In genomic region chr13:36477648-36478047, GRCm38 (mm10) we compare ENCODE assay signal across 27 mouse cellular contexts.
A peak's percentile ranks its signal among the peaks of the same experiment; 100 is the strongest.
DNase-seq lines count a peak whose midpoint lies in the region; ATAC-seq and TF ChIP-seq lines count a peak whose summit lies in the region.
"Had no signal": no experiment of that assay in that cellular context is flagged by ENCODE, and none has a peak within 500 bp of the region (broad histone marks: within the 10 kb centered on the region; RNA-seq: fewer than 3 reads in every experiment).

No protein-coding gene starts in this region.

- peaks cover 15% of the 10 kb centered on the region for H3K4me1 ChIP-seq in heart, embryonic 10.5 days
- H3K4me1 ChIP-seq in heart, embryonic 12.5 days (replicated peaks): peaks cover 19% of the 10 kb centered on the region
- H3K4me1 ChIP-seq in heart, adult 2 months (ENCODE audit: control insufficient read depth, insufficient read depth, low read length): no peaks in the 10 kb centered on the region
- H3K4me1 ChIP-seq in kidney, embryonic 15.5 days: peaks cover 14% of the 10 kb centered on the region
- H3K4me1 ChIP-seq in lung, embryonic 15.5 days: no peaks in the 10 kb centered on the region
- H3K4me1 ChIP-seq: forebrain, embryonic 12.5 days; forebrain, embryonic 15.5 days; hindbrain, embryonic 10.5 days; hindbrain, embryonic 13.5 days; intestine, embryonic 15.5 days had no signal

- H3K4me3 ChIP-seq in heart, embryonic 10.5 days: no peak overlapping the region
- H3K4me3 ChIP-seq in heart, embryonic 12.5 days: no peak overlapping the region
- no peak overlapping the region for H3K4me3 ChIP-seq in heart, adult 2 months
- H3K4me3 ChIP-seq in kidney, embryonic 15.5 days (replicated peaks): no peak overlapping the region
- H3K4me3 ChIP-seq in lung, embryonic 15.5 days: no peak overlapping the region
- H3K4me3 ChIP-seq: embryonic facial prominence, embryonic 10.5 days; embryonic facial prominence, embryonic 13.5 days; erythroblast, embryonic 14.5 days; forebrain, embryonic 12.5 days; forebrain, embryonic 15.5 days; heart, embryonic 13.5 days; hindbrain, embryonic 10.5 days; hindbrain, embryonic 13.5 days; intestine, embryonic 15.5 days had no signal

- no peaks in the 10 kb centered on the region for H3K9me3 ChIP-seq in heart, embryonic 10.5 days
- no peaks in the 10 kb centered on the region for H3K9me3 ChIP-seq in heart, embryonic 12.5 days (replicated peaks)
- H3K9me3 ChIP-seq in kidney, embryonic 15.5 days (replicated peaks): no peaks in the 10 kb centered on the region
- no peaks in the 10 kb centered on the region for H3K9me3 ChIP-seq in lung, embryonic 15.5 days
- H3K9me3 ChIP-seq: embryonic facial prominence, embryonic 10.5 days; embryonic facial prominence, embryonic 13.5 days; forebrain, embryonic 12.5 days; forebrain, embryonic 15.5 days; heart, embryonic 13.5 days; hindbrain, embryonic 10.5 days; hindbrain, embryonic 13.5 days; intestine, embryonic 15.5 days had no signal

- intact Hi-C loops in heart, adult 2 months (cut with DNase I): no loop called here

- peak; percentile 86 for DNase-seq in heart, adult 11 months
- no peak for DNase-seq in heart, embryonic 10.5 days (ENCODE audit: low spot score)
- no peak for DNase-seq in heart, adult 2 months
- DNase-seq in kidney, adult 11 months: no peak
- no peak for DNase-seq in lung, postnatal 36 days
- DNase-seq: adrenal gland, adult 8-10 months; adrenal gland, postnatal 25 days; cerebellum, adult 11-12 months; cerebellum, adult 8-10 months; cerebellum, postnatal 10 days; cerebellum, postnatal 36 days; embryo, embryonic 11 days; gastrocnemius, postnatal 25 days had no signal

- H3K27me3 ChIP-seq in heart, embryonic 10.5 days (ENCODE audit: insufficient read depth, poor library complexity, severe bottlenecking): no peaks in the 10 kb centered on the region
- no peaks in the 10 kb centered on the region for H3K27me3 ChIP-seq in heart, embryonic 12.5 days (replicated peaks)
- H3K27me3 ChIP-seq in heart, adult 2 months (ENCODE audit: control insufficient read depth, insufficient read depth, low read length): no peaks in the 10 kb centered on the region
- H3K27me3 ChIP-seq in kidney, embryonic 15.5 days: no peaks in the 10 kb centered on the region
- H3K27me3 ChIP-seq in lung, embryonic 15.5 days: no peaks in the 10 kb centered on the region
- H3K27me3 ChIP-seq: embryonic facial prominence, embryonic 13.5 days; forebrain, embryonic 12.5 days; forebrain, embryonic 15.5 days; heart, embryonic 13.5 days; hindbrain, embryonic 13.5 days; intestine, embryonic 15.5 days had no signal

- no peak overlapping the region for H3K27ac ChIP-seq in heart, embryonic 10.5 days
- H3K27ac ChIP-seq in heart, embryonic 12.5 days (ENCODE audit: poor library complexity, severe bottlenecking): no peak overlapping the region
- no peak overlapping the region for H3K27ac ChIP-seq in heart, adult 2 months
- no peak overlapping the region for H3K27ac ChIP-seq in kidney, embryonic 15.5 days
- H3K27ac ChIP-seq in lung, embryonic 15.5 days: no peak overlapping the region
- H3K27ac ChIP-seq: embryonic facial prominence, embryonic 10.5 days; embryonic facial prominence, embryonic 13.5 days; forebrain, embryonic 12.5 days; forebrain, embryonic 15.5 days; heart, embryonic 13.5 days; hindbrain, embryonic 10.5 days; hindbrain, embryonic 13.5 days; intestine, embryonic 15.5 days had no signal

- WGBS in heart, embryonic 10.5 days: 40% methylated on average over 5 of the region's 5 CpGs
- 27% methylated on average over 5 of the region's 5 CpGs for WGBS in heart, embryonic 12.5 days
- 47% methylated on average over 5 of the region's 5 CpGs for WGBS in heart, adult 2 months
- WGBS in kidney, embryonic 15.5 days: 50% methylated on average over 5 of the region's 5 CpGs
- WGBS in lung, embryonic 15.5 days: 57% methylated on average over 5 of the region's 5 CpGs

- TF ChIP-seq POLR2A in heart, adult 2 months (IDR thresholded peaks at IDR 0.05; ENCODE audit: insufficient read depth, low read depth, low read length): no peak

- 0 out of 2 replicates have a peak, but pooled peaks have one; percentile 6 for ATAC-seq in heart, embryonic 12.5 days (ENCODE audit: insufficient number of reproducible peaks, low FRiP score)
- peak; percentile 55; the same call in 1 of the 2 replicates for ATAC-seq in kidney, embryonic 15.5 days (replicated peaks; ENCODE audit: low FRiP score)
- ATAC-seq in lung, embryonic 15.5 days (ENCODE audit: borderline replicate concordance, extremely low read depth, low FRiP score, low TSS enrichment): 0 out of 2 replicates have a peak, but pooled peaks have one; percentile 31
- ATAC-seq: activated CD4-positive, CD25-positive, alpha-beta regulatory T cell, adult 4 months; forebrain, embryonic 15.5 days; hindbrain, embryonic 16.5 days; intestine, embryonic 15.5 days had no signal

- no peak for TF ChIP-seq CTCF in heart, adult 2 months (IDR thresholded peaks at IDR 0.05)

- H3K79me2 ChIP-seq in heart, adult 2 months (replicated peaks; ENCODE audit: control insufficient read depth, insufficient read depth, low read length): no peaks in the 10 kb centered on the region

- H3K36me3 ChIP-seq in heart, embryonic 10.5 days: no peaks in the 10 kb centered on the region
- H3K36me3 ChIP-seq in heart, embryonic 12.5 days: no peaks in the 10 kb centered on the region
- no peaks in the 10 kb centered on the region for H3K36me3 ChIP-seq in heart, adult 2 months (ENCODE audit: control insufficient read depth, insufficient read depth, low read length)
- H3K36me3 ChIP-seq in kidney, embryonic 15.5 days: no peaks in the 10 kb centered on the region
- no peaks in the 10 kb centered on the region for H3K36me3 ChIP-seq in lung, embryonic 15.5 days
- H3K36me3 ChIP-seq: embryonic facial prominence, embryonic 10.5 days; embryonic facial prominence, embryonic 13.5 days; forebrain, embryonic 12.5 days; forebrain, embryonic 15.5 days; heart, embryonic 13.5 days; hindbrain, embryonic 10.5 days; hindbrain, embryonic 13.5 days; intestine, embryonic 15.5 days had no signal

- no peak overlapping the region for H3K4me2 ChIP-seq in heart, embryonic 12.5 days
- no peak overlapping the region for H3K4me2 ChIP-seq in kidney, embryonic 15.5 days
- no peak overlapping the region for H3K4me2 ChIP-seq in lung, embryonic 15.5 days
- H3K4me2 ChIP-seq: embryonic facial prominence, embryonic 13.5 days; forebrain, embryonic 12.5 days; forebrain, embryonic 15.5 days; heart, embryonic 13.5 days; hindbrain, embryonic 13.5 days; intestine, embryonic 15.5 days had no signal

- no peak for TF ChIP-seq EP300 in heart, adult 2 months (IDR thresholded peaks at IDR 0.05; ENCODE audit: insufficient read depth, low read depth, low read length)

- H3K9ac ChIP-seq in heart, embryonic 12.5 days: no peak overlapping the region
- no peak overlapping the region for H3K9ac ChIP-seq in heart, adult 2 months (ENCODE audit: low read depth, low read length)
- no peak overlapping the region for H3K9ac ChIP-seq in kidney, embryonic 15.5 days
- H3K9ac ChIP-seq in lung, embryonic 15.5 days: no peak overlapping the region
- H3K9ac ChIP-seq: embryonic facial prominence, embryonic 13.5 days; forebrain, embryonic 12.5 days; forebrain, embryonic 15.5 days; heart, embryonic 13.5 days; hindbrain, embryonic 13.5 days; intestine, embryonic 15.5 days had no signal
